Mouse (Mus musculus): ENCODE measurements around the gene Wdr76.
A peak's percentile ranks its signal among the peaks of the same experiment; 100 is the strongest.
"Not testable (repeated sequence)": the region's sequence is repeated elsewhere in the genome, so short reads cannot be mapped to it uniquely, and the experiment has no call there.

Gene Wdr76

GRCm38 (mm10) chr2:121518711-121519110 is 12.2 kb downstream of the Wdr76 start:
- DNase-seq (ENCODE audit: low spot score): not testable (repeated sequence)

GRCm38 (mm10) chr2:121522006-121522405 is 15.5 kb downstream of the Wdr76 start:
- no peak for DNase-seq (ENCODE audit: low spot score)

- DNase-seq (ENCODE audit: low spot score): not testable (repeated sequence)
Observed at GRCm38 (mm10) chr2:121522830-121523229, 16.3 kb downstream of the Wdr76 start.

- DNase-seq (ENCODE audit: low spot score): no peak
Observed at GRCm38 (mm10) chr2:121525056-121525455, 18.5 kb downstream of the Wdr76 start.

GRCm38 (mm10) chr2:121544829-121545228 is 38.3 kb downstream of the Wdr76 start:
- DNase-seq (ENCODE audit: low spot score): no peak

GRCm38 (mm10) chr2:121549630-121550029 is 43.1 kb downstream of the Wdr76 start:
- DNase-seq (ENCODE audit: low spot score): no peak

- DNase-seq (ENCODE audit: low spot score): no peak
Observed at GRCm38 (mm10) chr2:121551271-121551670, 44.7 kb downstream of the Wdr76 start.

- no peak for DNase-seq (ENCODE audit: low spot score)
Observed at GRCm38 (mm10) chr2:121563117-121563516, 56.6 kb downstream of the Wdr76 start.

GRCm38 (mm10) chr2:121565911-121566310 is 59.4 kb downstream of the Wdr76 start:
- DNase-seq (ENCODE audit: low spot score): no peak

- DNase-seq (ENCODE audit: low spot score): no peak
Observed at GRCm38 (mm10) chr2:121570049-121570448, 63.5 kb downstream of the Wdr76 start.

GRCm38 (mm10) chr2:121570999-121571655 is 64.6 kb downstream of the Wdr76 start:
- no peak for DNase-seq (ENCODE audit: low spot score)

GRCm38 (mm10) chr2:121571780-121572179 is 65.3 kb downstream of the Wdr76 start:
- peak; percentile 62 for DNase-seq (ENCODE audit: low spot score)

GRCm38 (mm10) chr2:121574066-121574630 is 67.6 kb downstream of the Wdr76 start:
- no peak for DNase-seq (ENCODE audit: low spot score)

GRCm38 (mm10) chr2:121575741-121576201 is 69.2 kb downstream of the Wdr76 start:
- DNase-seq (ENCODE audit: low spot score): no peak

- no peak for DNase-seq (ENCODE audit: low spot score)
Observed at GRCm38 (mm10) chr2:121582809-121583376, 76.4 kb downstream of the Wdr76 start.

GRCm38 (mm10) chr2:121583468-121584116 is 77.1 kb downstream of the Wdr76 start:
- peak; percentile 81 for DNase-seq (ENCODE audit: low spot score)

- DNase-seq (ENCODE audit: low spot score): no peak
Observed at GRCm38 (mm10) chr2:121584705-121585104, 78.2 kb downstream of the Wdr76 start.

GRCm38 (mm10) chr2:121587523-121588308 is 81.2 kb downstream of the Wdr76 start:
- no peak for DNase-seq (ENCODE audit: low spot score)

GRCm38 (mm10) chr2:121588309-121588694 is 81.8 kb downstream of the Wdr76 start:
- no peak for DNase-seq (ENCODE audit: low spot score)

- DNase-seq (ENCODE audit: low spot score): no peak
Observed at GRCm38 (mm10) chr2:121594131-121594530, 87.6 kb downstream of the Wdr76 start.
